Mouse (Mus musculus): ENCODE measurements around the gene Gm45713. TPM values are rescaled to one million over a fixed set of nuclear protein-coding genes. Genes with fewer than 3 reads are reported as not detected.
"Not testable (repeated sequence)": the region's sequence is repeated elsewhere in the genome, so short reads cannot be mapped to it uniquely, and the experiment has no call there.

The Gm45713 gene
- polyA plus RNA-seq, 1 experiment from 2014 or later, result 0.20 TPM

DNA sequence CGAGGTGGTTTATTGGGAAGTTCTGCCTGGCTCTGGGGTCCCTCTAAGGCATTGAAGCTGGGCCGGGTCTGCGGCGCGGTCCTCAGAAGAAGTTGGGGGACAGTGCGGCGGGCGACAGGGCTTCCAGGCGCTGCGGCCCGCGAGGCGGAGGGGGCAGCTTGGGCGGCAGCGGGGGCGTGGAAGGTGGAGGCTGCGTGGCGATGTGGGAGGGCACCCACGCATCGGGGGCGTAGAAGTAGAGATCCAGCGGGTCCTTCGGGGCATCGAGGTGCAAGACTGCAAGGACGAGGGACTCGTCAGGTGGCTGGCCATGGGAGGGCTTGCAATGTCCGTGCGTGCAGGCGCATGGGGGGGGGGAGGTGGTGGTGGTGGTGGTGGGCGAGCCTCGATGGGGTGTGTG, 40.3 kb upstream of the Gm45713 start:
- Histone ChIP-seq H3K27ac (replicated peaks; ENCODE audit: low read depth, low read length) (no peak overlapping the region), H3K36me3 (replicated peaks; ENCODE audit: control insufficient read depth, insufficient read depth, low read depth, low read length) (no peaks in the 10 kb centered on the region), H3K27me3 (ENCODE audit: control insufficient read depth, insufficient read depth, low read length) (peaks cover 78% of the 10 kb centered on the region), H3K4me2 (ENCODE audit: low read depth, low read length) (peak overlapping the region; percentile 1; the same call in 1 of the 2 replicates), H3K4me1 (ENCODE audit: control insufficient read depth, insufficient read depth, low read length) (no peaks in the 10 kb centered on the region; the same call in 1 of the 2 replicates), H3K9ac (replicated peaks; ENCODE audit: low read length) (no peak overlapping the region), H3K9me3 (replicated peaks; ENCODE audit: control insufficient read depth, low read length) (no peaks in the 10 kb centered on the region), H3K4me3 (ENCODE audit: low read depth, low read length) (no peak overlapping the region)
- WGBS, result 2% methylated on average over 29 of the region's 31 CpGs
- ATAC-seq (replicated peaks; ENCODE audit: insufficient number of reproducible peaks, low FRiP score, low TSS enrichment, low read depth) (no peak), DNase-seq (ENCODE audit: low spot score) (no peak)

DNA sequence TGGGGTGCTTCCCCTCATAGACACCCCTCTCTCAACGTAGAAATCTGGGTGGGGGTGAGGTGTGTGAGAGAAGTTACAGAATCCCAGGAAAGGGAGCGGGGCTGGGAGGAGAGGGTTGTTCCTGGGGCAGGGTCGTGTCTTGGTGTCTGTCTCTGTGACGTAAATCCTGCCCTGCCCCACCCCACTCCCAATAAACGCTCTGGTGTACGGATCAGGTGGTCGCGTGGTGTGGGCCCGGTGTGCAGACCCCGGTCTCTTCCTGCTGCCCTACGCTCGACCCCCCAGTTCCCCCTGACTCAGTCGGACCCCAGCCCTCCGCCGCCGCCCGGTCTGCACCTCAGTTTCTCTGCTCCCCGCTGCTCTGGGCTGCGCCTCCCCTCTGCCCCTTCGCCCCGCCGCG, 39.9 kb upstream of the Gm45713 start:
- Histone ChIP-seq H3K27me3 (ENCODE audit: control insufficient read depth, insufficient read depth, low read length) (peaks cover 73% of the 10 kb centered on the region), H3K9ac (replicated peaks; ENCODE audit: low read length) (no peak overlapping the region), H3K36me3 (replicated peaks; ENCODE audit: control insufficient read depth, insufficient read depth, low read depth, low read length) (no peaks in the 10 kb centered on the region), H3K4me3 (ENCODE audit: low read depth, low read length) (no peak overlapping the region), H3K4me1 (ENCODE audit: control insufficient read depth, insufficient read depth, low read length) (no peaks in the 10 kb centered on the region; the same call in 1 of the 2 replicates), H3K4me2 (ENCODE audit: low read depth, low read length) (0 out of 2 replicates have a peak overlapping the region, but pooled peaks have one; percentile 1), H3K9me3 (replicated peaks; ENCODE audit: control insufficient read depth, low read length) (no peaks in the 10 kb centered on the region), H3K27ac (replicated peaks; ENCODE audit: low read depth, low read length) (no peak overlapping the region)
- under 1% methylated on average over 23 of the region's 23 CpGs for WGBS
- DNase-seq (ENCODE audit: low spot score), result no peak
- ATAC-seq (replicated peaks; ENCODE audit: insufficient number of reproducible peaks, low FRiP score, low TSS enrichment, low read depth), result peak; percentile 26; the same call in 1 of the 2 replicates

DNA sequence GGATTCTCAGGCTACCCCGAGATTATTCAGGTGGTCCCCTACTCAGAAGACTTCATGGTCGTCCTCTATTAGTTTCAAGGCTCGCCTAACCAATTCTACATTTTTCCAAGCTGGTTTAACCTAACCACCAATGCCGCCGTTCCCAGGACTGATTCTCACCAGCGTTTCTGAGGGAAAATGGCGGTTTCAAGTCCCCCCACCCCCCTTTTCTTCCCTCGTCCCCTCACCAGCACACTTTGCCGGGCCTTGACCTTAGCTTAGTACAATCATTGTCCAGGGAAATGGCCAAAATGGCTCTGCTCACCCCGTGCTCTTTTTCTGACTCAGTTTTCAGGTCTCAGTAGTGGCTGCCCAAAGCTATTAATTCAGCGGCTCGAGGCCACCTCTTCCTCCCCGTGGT, 39.4 kb upstream of the Gm45713 start:
- no peak for ATAC-seq (replicated peaks; ENCODE audit: insufficient number of reproducible peaks, low FRiP score, low TSS enrichment, low read depth)
- Histone ChIP-seq H3K27ac (replicated peaks; ENCODE audit: low read depth, low read length) (no peak overlapping the region), H3K27me3 (ENCODE audit: control insufficient read depth, insufficient read depth, low read length) (peaks cover 68% of the 10 kb centered on the region), H3K9ac (replicated peaks; ENCODE audit: low read length) (no peak overlapping the region), H3K36me3 (replicated peaks; ENCODE audit: control insufficient read depth, insufficient read depth, low read depth, low read length) (no peaks in the 10 kb centered on the region), H3K9me3 (replicated peaks; ENCODE audit: control insufficient read depth, low read length) (no peaks in the 10 kb centered on the region; the same call in 1 of the 2 replicates), H3K4me1 (ENCODE audit: control insufficient read depth, insufficient read depth, low read length) (no peaks in the 10 kb centered on the region; the same call in 1 of the 2 replicates), H3K4me3 (ENCODE audit: low read depth, low read length) (no peak overlapping the region), H3K4me2 (ENCODE audit: low read depth, low read length) (no peak overlapping the region)
- DNase-seq (ENCODE audit: low spot score), result no peak
- WGBS, result 5% methylated on average over 13 of the region's 13 CpGs

DNA sequence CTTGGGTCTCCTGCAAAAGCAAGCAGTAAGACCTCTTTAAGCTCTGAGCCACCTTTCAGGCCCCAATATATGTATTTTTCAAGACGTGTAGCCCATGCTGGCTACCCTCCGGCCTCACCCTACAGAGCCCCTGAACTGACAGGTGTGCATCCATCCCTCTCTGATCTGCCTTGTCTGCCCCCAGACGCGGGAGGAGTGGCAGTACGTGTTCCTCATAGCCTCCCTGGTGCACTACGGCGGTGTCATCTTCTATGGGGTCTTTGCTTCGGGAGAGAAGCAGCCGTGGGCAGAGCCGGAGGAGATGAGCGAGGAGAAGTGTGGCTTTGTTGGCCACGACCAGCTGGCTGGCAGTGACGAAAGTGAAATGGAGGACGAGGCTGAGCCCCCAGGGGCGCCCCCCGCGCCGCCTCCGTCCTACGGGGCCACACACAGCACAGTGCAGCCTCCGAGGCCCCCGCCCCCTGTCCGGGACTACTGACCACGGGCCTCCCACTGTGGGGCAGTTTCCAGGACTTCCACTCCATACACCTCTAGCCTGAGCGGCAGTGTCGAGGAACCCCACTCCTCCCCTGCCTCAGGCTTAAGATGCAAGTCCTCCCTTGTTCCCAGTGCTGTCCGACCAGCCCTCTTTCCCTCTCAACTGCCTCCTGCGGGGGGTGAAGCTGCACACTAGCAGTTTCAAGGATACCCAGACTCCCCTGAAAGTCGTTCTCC, 38.7 kb upstream of the Gm45713 start:
- Histone ChIP-seq H3K9me3 (replicated peaks; ENCODE audit: control insufficient read depth, low read length) (peaks cover 6% of the 10 kb centered on the region), H3K36me3 (replicated peaks; ENCODE audit: control insufficient read depth, insufficient read depth, low read depth, low read length) (no peaks in the 10 kb centered on the region), H3K4me2 (ENCODE audit: low read depth, low read length) (peak overlapping the region; percentile 23; the same call in 1 of the 2 replicates), H3K4me1 (ENCODE audit: control insufficient read depth, insufficient read depth, low read length) (no peaks in the 10 kb centered on the region; the same call in 1 of the 2 replicates), H3K27me3 (ENCODE audit: control insufficient read depth, insufficient read depth, low read length) (peaks cover 64% of the 10 kb centered on the region), H3K4me3 (ENCODE audit: low read depth, low read length) (no peak overlapping the region), H3K27ac (replicated peaks; ENCODE audit: low read depth, low read length) (no peak overlapping the region), H3K9ac (replicated peaks; ENCODE audit: low read length) (0 out of 2 replicates have a peak overlapping the region, but pooled peaks have one; percentile 9)
- no peak for DNase-seq (ENCODE audit: low spot score)
- WGBS, result 4% methylated on average over 29 of the region's 29 CpGs
- no peak; the same call in 1 of the 2 replicates for ATAC-seq (replicated peaks; ENCODE audit: insufficient number of reproducible peaks, low FRiP score, low TSS enrichment, low read depth)

DNA sequence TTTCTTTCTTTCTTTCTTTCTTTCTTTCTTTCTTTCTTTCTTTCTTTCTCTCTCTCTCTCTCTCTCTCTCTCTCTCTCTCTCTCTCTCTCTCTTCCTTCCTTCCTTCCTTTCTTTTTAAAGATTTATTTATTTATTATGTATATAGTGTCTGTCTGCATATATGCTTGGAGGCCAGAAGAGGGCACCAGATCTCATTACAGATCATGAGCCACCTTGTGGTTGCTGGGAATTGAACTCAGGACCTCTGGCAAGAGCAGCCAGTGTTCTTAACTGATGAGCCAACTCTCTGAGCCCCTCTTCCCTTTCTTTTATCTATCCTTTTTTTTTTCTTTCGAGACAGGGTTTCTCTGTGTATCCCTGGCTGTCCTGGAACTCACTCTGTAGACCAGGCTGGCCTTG, 37.7 kb upstream of the Gm45713 start:
- not testable (repeated sequence) for ATAC-seq (replicated peaks; ENCODE audit: insufficient number of reproducible peaks, low FRiP score, low TSS enrichment, low read depth); H3K36me3 ChIP-seq (replicated peaks; ENCODE audit: control insufficient read depth, insufficient read depth, low read depth, low read length); DNase-seq (ENCODE audit: low spot score); H3K9ac ChIP-seq (replicated peaks; ENCODE audit: low read length); H3K27ac ChIP-seq (replicated peaks; ENCODE audit: low read depth, low read length); H3K4me3 ChIP-seq (ENCODE audit: low read depth, low read length); H3K4me2 ChIP-seq (ENCODE audit: low read depth, low read length); H3K4me1 ChIP-seq (ENCODE audit: control insufficient read depth, insufficient read depth, low read length)
- 53% methylated on average over 1 of the region's 1 CpGs for WGBS
- Histone ChIP-seq H3K27me3 (ENCODE audit: control insufficient read depth, insufficient read depth, low read length) (peaks cover 63% of the 10 kb centered on the region), H3K9me3 (replicated peaks; ENCODE audit: control insufficient read depth, low read length) (peaks cover 15% of the 10 kb centered on the region)

DNA sequence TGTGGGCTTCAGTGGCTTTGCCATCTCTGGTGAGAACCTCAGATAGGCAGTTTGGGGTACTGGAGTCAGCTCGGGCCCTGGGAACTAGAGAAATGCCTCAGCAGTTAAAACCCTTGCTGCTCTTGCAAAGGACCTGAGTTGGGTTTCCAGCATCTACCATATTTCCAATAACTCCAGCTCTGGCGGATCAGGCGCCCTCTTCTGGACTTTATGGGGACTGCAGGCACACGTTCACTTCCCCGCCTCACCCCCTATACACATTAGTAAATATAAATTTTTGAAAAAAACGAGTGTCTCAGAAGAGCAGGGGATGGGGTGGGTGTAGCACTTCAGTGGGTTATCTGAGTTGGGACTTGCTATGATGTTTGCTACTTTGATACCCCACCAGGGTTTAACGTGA, 36.9 kb upstream of the Gm45713 start:
- peaks cover 15% of the 10 kb centered on the region for H3K9me3 ChIP-seq (replicated peaks; ENCODE audit: control insufficient read depth, low read length)
- DNase-seq (ENCODE audit: low spot score), result no peak
- no peaks in the 10 kb centered on the region for H3K36me3 ChIP-seq (replicated peaks; ENCODE audit: control insufficient read depth, insufficient read depth, low read depth, low read length)
- no peak overlapping the region for H3K9ac ChIP-seq (replicated peaks; ENCODE audit: low read length)
- H3K4me1 ChIP-seq (ENCODE audit: control insufficient read depth, insufficient read depth, low read length), result no peaks in the 10 kb centered on the region; the same call in 1 of the 2 replicates
- no peak overlapping the region for H3K27ac ChIP-seq (replicated peaks; ENCODE audit: low read depth, low read length)
- ATAC-seq (replicated peaks; ENCODE audit: insufficient number of reproducible peaks, low FRiP score, low TSS enrichment, low read depth), result no peak
- peaks cover 63% of the 10 kb centered on the region for H3K27me3 ChIP-seq (ENCODE audit: control insufficient read depth, insufficient read depth, low read length)
- no peak overlapping the region for H3K4me2 ChIP-seq (ENCODE audit: low read depth, low read length)
- H3K4me3 ChIP-seq (ENCODE audit: low read depth, low read length), result no peak overlapping the region
- WGBS, result 60% methylated on average over 7 of the region's 7 CpGs

DNA sequence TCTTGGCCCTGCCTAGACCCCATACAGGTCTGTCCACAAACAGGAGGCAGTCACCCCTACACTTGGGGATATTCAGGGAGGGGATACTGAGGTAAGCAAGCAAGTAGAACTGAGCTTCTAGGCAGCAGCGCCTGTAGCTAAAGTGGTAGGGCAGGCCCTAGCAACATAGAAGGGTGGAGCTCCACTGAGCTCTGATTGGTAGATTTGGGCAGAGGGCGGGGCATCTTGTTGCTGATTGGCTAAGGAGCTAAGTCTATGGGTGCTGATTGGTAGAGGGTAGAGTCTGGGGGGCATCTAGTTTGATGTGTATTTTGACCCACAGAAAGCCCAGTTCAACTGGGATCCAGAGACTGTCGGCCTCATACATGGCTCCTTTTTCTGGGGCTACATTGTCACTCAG, 33.5 kb upstream of the Gm45713 start:
- H3K9me3 ChIP-seq (replicated peaks; ENCODE audit: control insufficient read depth, low read length), result peaks cover 15% of the 10 kb centered on the region
- 91% methylated on average over 3 of the region's 3 CpGs for WGBS
- no peaks in the 10 kb centered on the region for H3K36me3 ChIP-seq (replicated peaks; ENCODE audit: control insufficient read depth, insufficient read depth, low read depth, low read length)
- DNase-seq (ENCODE audit: low spot score) (no peak), ATAC-seq (replicated peaks; ENCODE audit: insufficient number of reproducible peaks, low FRiP score, low TSS enrichment, low read depth) (no peak)
- peaks cover 61% of the 10 kb centered on the region for H3K27me3 ChIP-seq (ENCODE audit: control insufficient read depth, insufficient read depth, low read length)
- no peak overlapping the region for H3K4me3 ChIP-seq (ENCODE audit: low read depth, low read length)
- no peak overlapping the region for H3K4me2 ChIP-seq (ENCODE audit: low read depth, low read length)
- H3K27ac ChIP-seq (replicated peaks; ENCODE audit: low read depth, low read length), result no peak overlapping the region
- H3K4me1 ChIP-seq (ENCODE audit: control insufficient read depth, insufficient read depth, low read length), result no peaks in the 10 kb centered on the region
- H3K9ac ChIP-seq (replicated peaks; ENCODE audit: low read length), result no peak overlapping the region

DNA sequence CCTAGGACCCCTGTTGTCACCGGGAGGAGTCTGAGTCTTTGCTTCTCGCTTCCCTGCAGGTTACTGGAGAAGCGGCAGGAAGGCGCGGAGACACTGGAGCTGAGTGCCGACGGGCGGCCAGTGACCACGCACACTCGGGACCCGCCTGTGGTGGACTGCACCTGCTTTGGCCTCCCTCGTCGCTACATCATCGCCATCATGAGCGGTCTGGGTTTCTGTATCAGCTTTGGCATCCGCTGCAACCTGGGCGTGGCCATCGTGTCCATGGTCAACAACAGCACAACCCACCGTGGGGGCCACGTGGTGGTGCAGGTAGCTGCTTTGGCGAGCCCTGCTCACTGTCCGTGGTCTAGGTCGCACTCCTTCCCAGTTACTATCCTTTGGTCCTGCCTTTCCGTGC, 32.6 kb upstream of the Gm45713 start:
- no peak overlapping the region for H3K9ac ChIP-seq (replicated peaks; ENCODE audit: low read length)
- no peaks in the 10 kb centered on the region for H3K36me3 ChIP-seq (replicated peaks; ENCODE audit: control insufficient read depth, insufficient read depth, low read depth, low read length)
- peaks cover 65% of the 10 kb centered on the region for H3K27me3 ChIP-seq (ENCODE audit: control insufficient read depth, insufficient read depth, low read length)
- no peak for DNase-seq (ENCODE audit: low spot score)
- no peak overlapping the region for H3K4me2 ChIP-seq (ENCODE audit: low read depth, low read length)
- H3K4me1 ChIP-seq (ENCODE audit: control insufficient read depth, insufficient read depth, low read length), result no peaks in the 10 kb centered on the region; the same call in 1 of the 2 replicates
- WGBS, result 4% methylated on average over 24 of the region's 24 CpGs
- no peak overlapping the region for H3K4me3 ChIP-seq (ENCODE audit: low read depth, low read length)
- peaks cover 15% of the 10 kb centered on the region for H3K9me3 ChIP-seq (replicated peaks; ENCODE audit: control insufficient read depth, low read length)
- no peak overlapping the region for H3K27ac ChIP-seq (replicated peaks; ENCODE audit: low read depth, low read length)
- no peak for ATAC-seq (replicated peaks; ENCODE audit: insufficient number of reproducible peaks, low FRiP score, low TSS enrichment, low read depth)

Measured in embryonic facial prominence, embryonic 11.5 days (tissue).